Mouse (Mus musculus) liver, embryonic 15.5 days (tissue): Measurements from ENCODE around the gene Gcnt2. TPM values are rescaled to one million over a fixed set of nuclear protein-coding genes. Genes with fewer than 3 reads are reported as not detected.
"Not testable (repeated sequence)": the region's sequence is repeated elsewhere in the genome, so short reads cannot be mapped to it uniquely, and the experiment has no call there.

Experiments
- ATAC-seq: fragments of 200-750 bp; cut with Nextera tagmentation; 2 replicates; pipeline ENCODE4 v1.8.0; 2017; ENCODE audit warnings: moderate number of reproducible peaks, mild to moderate bottlenecking, moderate library complexity; ENCODE audit not compliant: insufficient read depth
- H3K27ac ChIP-seq: fragments of 300-500 bp; sonication (generic); replicated peaks from 2 replicates; pipeline ENCODE4 v1.5.1; 2015; ENCODE audit warnings: mild to moderate bottlenecking, inconsistent platforms
- H3K27me3 ChIP-seq: fragments of 300-500 bp; sonication (generic); 2 replicates; pipeline ENCODE4 v1.6.1; 2015; ENCODE audit warnings: mild to moderate bottlenecking, inconsistent platforms
- H3K36me3 ChIP-seq: fragments of 300-500 bp; sonication (generic); replicated peaks from 2 replicates; pipeline ENCODE4 v1.6.1; 2015; ENCODE audit warnings: moderate library complexity, mild to moderate bottlenecking, inconsistent platforms
- H3K4me1 ChIP-seq: fragments of 300-500 bp; sonication (generic); replicated peaks from 2 replicates; pipeline ENCODE4 v1.6.1; 2015; ENCODE audit warnings: inconsistent platforms
- H3K4me2 ChIP-seq: fragments of 300-500 bp; sonication (generic); 2 replicates; pipeline ENCODE4 v1.6.1; 2015; ENCODE audit warnings: moderate library complexity, mild to moderate bottlenecking, inconsistent platforms
- H3K4me3 ChIP-seq: fragments of 300-500 bp; sonication (generic); replicated peaks from 2 replicates; pipeline ENCODE4 v1.5.1; 2015; ENCODE audit warnings: mild to moderate bottlenecking, inconsistent platforms
- H3K9ac ChIP-seq: fragments of 300-500 bp; sonication (generic); 2 replicates; pipeline ENCODE4 v1.6.1; 2015; ENCODE audit warnings: moderate library complexity, mild to moderate bottlenecking, inconsistent platforms
- H3K9me3 ChIP-seq: fragments of 300-500 bp; sonication (generic); replicated peaks from 2 replicates; pipeline ENCODE4 v1.6.1; 2016; ENCODE audit warnings: inconsistent platforms
- WGBS: fragments of 180-500 bp; shearing (Covaris S2); methylation state at CpG from one replicate; pipeline ENCODE4 v1.1.7; 2015; ENCODE audit warnings: mixed read lengths; ENCODE audit not compliant: insufficient replicate concordance; 5-methylcytosine and 5-hydroxymethylcytosine counted together
- polyA plus RNA-seq: library from polyadenylated mRNA; unstranded; fragments of >200 nt; fragmentation: Nextera tagmentation; extraction: Ambion mirVana; gene quantifications from 2 replicates; pipeline ENCODE4 v1.2.1, GENCODE M21; 2015

Gene Gcnt2
- polyA plus RNA-seq, 1 experiment from 2014 or later: 1.6 TPM

DNA sequence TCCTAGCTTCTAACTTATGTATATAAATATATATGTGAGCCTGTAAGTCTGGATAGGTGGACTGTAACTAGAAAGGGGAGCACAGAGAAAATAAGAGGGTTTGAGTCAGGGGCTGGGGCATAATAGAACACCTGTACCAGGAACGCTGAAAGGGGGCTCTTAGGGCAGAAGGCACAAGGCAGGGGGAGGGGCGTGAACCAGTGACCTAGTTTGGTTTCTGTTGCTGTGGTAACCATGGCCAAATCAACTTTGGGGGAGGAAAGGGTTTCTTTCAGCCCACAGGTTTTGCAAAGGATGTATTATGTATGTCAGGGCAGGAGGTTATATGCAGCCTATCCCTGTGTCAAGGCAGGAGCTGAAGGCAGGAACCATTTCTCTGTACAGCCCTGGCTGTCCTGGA lies 112.3 kb downstream of the Gcnt2 start:
- Histone ChIP-seq H3K27me3 (no peaks in the 10 kb centered on the region), H3K36me3 (no peaks in the 10 kb centered on the region), H3K4me3 (no peak overlapping the region), H3K4me2 (no peak overlapping the region), H3K9me3 (no peaks in the 10 kb centered on the region), H3K9ac (no peak overlapping the region), H3K27ac (no peak overlapping the region), H3K4me1 (peaks cover 6% of the 10 kb centered on the region)
- no peak for ATAC-seq
- WGBS: 65% methylated on average over 2 of the region's 2 CpGs

DNA sequence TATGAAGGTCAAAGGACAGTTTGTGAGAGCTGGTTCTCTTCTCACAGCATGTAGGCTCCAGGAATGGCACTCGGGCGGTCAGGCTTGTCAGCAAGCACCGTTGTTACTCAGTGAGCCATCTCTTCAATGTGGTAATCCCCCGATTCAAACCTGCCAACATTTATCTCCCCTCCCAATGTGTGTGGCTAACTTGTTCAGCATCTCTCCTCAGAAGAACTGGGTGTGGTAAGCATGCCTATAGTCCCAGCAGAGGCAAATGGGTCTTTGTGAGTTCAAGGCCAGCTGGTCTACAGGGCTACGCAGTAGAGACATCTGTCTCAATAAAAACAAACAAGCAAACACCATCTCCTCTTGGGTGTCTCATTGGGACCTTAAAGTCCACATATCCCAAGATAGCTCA lies 113.4 kb downstream of the Gcnt2 start:
- Histone ChIP-seq H3K27ac (no peak overlapping the region), H3K4me1 (peaks cover 8% of the 10 kb centered on the region), H3K4me3 (no peak overlapping the region), H3K27me3 (no peaks in the 10 kb centered on the region), H3K9ac (no peak overlapping the region), H3K4me2 (no peak overlapping the region), H3K36me3 (no peaks in the 10 kb centered on the region), H3K9me3 (no peaks in the 10 kb centered on the region)
- ATAC-seq: no peak
- WGBS: 66% methylated on average over 5 of the region's 5 CpGs

DNA sequence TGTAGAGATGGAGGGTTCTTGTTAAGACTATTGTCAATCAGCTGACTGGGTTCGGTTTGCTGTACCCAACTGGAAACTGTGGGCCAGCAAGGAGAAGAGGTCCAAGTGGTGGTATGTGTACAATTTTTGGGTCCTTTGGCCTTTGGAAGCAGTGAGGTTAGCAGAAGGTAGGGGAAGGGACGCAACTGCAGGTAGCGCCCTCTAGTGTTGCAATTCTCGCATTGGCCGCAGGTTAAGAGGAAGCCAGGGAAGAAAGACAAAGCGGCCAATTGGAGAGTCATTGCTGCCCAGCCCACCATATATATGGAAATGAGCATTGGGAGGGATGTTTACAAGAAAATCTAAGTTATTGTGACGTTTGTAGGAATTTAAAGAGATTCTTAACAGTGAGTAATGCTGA lies 118.1 kb downstream of the Gcnt2 start:
- ATAC-seq: no peak
- H3K36me3 ChIP-seq: no peaks in the 10 kb centered on the region
- no peak overlapping the region for H3K27ac ChIP-seq
- H3K4me3 ChIP-seq: no peak overlapping the region
- H3K27me3 ChIP-seq: no peaks in the 10 kb centered on the region
- H3K4me1 ChIP-seq: 0 out of 2 replicates have a peak, but pooled peaks cover 3% of the 10 kb centered on the region
- no peaks in the 10 kb centered on the region for H3K9me3 ChIP-seq
- no peak overlapping the region for H3K4me2 ChIP-seq
- WGBS: 16% methylated on average over 7 of the region's 7 CpGs
- no peak overlapping the region for H3K9ac ChIP-seq

DNA sequence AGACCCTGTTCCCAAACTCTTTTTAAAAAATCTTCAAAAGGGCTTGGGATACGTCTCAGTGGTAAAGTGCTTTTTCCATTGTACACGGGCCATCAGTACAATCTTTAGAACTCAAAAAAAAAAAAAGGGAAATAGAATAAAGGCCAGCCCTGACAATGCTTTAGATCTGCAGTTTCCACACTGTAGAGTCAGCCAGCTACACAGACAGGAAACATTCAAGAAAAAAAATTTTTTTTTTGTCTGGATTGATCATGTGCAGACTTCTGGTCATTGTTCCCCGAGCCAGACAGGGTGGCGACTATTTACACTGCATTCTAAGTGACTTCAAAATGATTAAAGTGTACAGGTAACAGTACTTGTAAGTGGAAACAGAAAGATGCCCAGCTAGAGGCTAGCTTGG lies 119.1 kb downstream of the Gcnt2 start:
- no peaks in the 10 kb centered on the region for H3K9me3 ChIP-seq

DNA sequence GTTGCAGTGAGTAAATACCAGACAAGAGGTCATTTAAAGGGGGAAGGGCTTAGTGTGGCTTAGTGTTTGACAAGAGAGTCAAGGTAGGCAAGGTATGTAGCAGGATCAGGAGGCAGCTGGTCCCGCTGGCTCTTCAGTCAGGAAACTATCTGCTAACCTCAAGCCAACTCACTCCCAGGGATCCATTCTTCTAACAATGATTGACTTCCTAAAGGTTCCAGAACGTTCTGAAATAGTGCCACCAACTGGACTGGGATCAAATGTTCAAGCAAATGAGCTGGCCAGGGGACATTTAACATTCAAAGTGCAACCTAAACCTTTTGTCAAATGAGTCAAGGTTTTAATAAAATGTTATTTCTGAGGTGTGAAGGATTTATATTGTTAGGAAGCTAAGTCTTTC lies 119.8 kb downstream of the Gcnt2 start:
- Histone ChIP-seq H3K9me3 (no peaks in the 10 kb centered on the region), H3K36me3 (no peaks in the 10 kb centered on the region), H3K4me2 (no peak overlapping the region), H3K4me3 (no peak overlapping the region), H3K27me3 (no peaks in the 10 kb centered on the region), H3K27ac (no peak overlapping the region), H3K4me1 (peaks cover 3% of the 10 kb centered on the region; the same call in 1 of the 2 replicates), H3K9ac (no peak overlapping the region)
- no peak for ATAC-seq
- WGBS: 32% methylated on average over 2 of the region's 2 CpGs

More for the DNA sequence above, 119.1 kb downstream of the Gcnt2 start:
- Histone ChIP-seq H3K36me3 (no peaks in the 10 kb centered on the region), H3K4me2 (no peak overlapping the region), H3K4me3 (no peak overlapping the region), H3K27ac (no peak overlapping the region), H3K27me3 (no peaks in the 10 kb centered on the region), H3K9ac (no peak overlapping the region), H3K4me1 (peaks cover 3% of the 10 kb centered on the region; the same call in 1 of the 2 replicates)
- ATAC-seq: no peak
- WGBS: 32% methylated on average over 4 of the region's 4 CpGs

DNA sequence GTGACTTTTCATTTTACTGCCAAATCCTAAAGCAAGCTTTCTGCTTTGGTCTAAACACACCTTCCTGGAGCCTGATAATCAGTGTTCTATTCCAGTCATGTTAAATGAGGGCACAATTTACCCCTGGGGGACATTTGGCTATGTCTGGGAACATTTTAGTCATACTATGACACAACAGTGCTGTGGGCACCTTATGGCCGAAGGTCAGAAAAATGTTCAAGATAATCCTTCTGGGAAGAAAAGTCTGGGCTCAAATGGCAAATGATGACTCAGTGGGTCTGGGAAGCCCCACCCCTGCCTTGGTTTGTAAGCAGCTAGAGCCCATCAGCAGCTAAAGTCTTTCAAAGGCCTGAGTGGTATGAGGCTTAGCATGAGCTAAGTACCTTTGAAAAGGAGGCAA lies 123.2 kb downstream of the Gcnt2 start:
- Histone ChIP-seq H3K27ac (no peak overlapping the region), H3K9me3 (no peaks in the 10 kb centered on the region), H3K9ac (no peak overlapping the region), H3K4me1 (peaks cover 15% of the 10 kb centered on the region), H3K4me2 (no peak overlapping the region), H3K27me3 (no peaks in the 10 kb centered on the region), H3K4me3 (no peak overlapping the region), H3K36me3 (no peaks in the 10 kb centered on the region)
- 67% methylated on average over 1 of the region's 1 CpGs for WGBS
- no peak for ATAC-seq

DNA sequence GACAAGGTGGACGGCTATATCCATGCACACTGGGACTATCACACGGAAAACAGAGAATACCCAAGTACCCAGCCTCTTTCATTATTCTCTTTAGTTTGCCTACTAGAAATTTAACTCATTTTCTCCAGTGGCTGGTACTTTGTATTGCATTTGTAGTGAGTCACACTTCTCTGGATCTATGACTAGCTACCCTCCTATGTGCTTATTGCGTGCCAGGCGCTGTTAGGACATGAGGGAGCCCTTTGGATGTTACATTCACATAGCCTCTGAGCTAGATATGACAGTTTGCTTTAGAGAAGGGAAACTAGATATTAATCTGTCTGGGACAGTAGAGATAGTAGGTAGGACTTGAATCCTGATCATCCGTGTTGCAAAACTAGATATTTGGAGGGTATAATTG lies 126.5 kb downstream of the Gcnt2 start:
- ATAC-seq: no peak
- H3K27me3 ChIP-seq: no peaks in the 10 kb centered on the region
- no peaks in the 10 kb centered on the region for H3K36me3 ChIP-seq
- H3K9ac ChIP-seq: no peak overlapping the region
- no peak overlapping the region for H3K4me2 ChIP-seq
- H3K27ac ChIP-seq: no peak overlapping the region
- peaks cover 25% of the 10 kb centered on the region for H3K4me1 ChIP-seq
- H3K4me3 ChIP-seq: no peak overlapping the region
- H3K9me3 ChIP-seq: no peaks in the 10 kb centered on the region
- 76% methylated on average over 5 of the region's 5 CpGs for WGBS

DNA sequence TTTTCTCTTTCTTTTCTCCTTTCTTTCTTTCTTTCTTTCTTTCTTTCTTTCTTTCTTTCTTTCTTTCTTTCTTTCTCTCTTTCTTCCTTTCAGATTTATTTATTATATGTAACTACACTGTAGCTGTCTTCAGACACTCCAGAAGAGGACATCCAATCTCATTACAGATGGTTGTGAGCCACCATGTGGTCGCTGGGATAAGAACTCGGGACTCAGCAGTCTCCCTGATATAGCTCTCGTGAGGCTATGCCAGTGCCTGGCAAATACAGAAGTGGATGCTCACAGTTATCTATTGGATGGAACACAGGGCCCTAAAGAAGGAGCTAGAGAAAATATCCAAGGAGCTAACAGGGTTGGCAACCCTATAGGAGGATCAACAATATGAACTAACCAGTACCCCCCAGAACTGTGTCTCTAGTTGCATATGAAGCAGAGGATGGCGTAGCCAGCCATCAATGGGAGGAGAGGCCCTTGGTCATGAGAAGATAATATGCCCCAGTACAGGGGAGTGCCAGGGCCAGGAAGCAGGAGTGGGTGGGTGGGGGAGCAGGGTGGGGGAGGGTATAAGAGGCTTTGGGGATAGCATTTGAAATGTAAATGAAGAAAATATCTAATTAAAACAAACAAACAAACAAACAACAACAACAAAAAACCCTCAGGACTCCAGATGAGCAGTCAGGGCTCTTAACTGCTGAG lies 128.2 kb downstream of the Gcnt2 start:
- H3K27me3 ChIP-seq, H3K9me3 ChIP-seq, H3K4me3 ChIP-seq, H3K36me3 ChIP-seq, H3K9ac ChIP-seq: not testable (repeated sequence)
- Histone ChIP-seq H3K27ac (peak overlapping the region; percentile 29; the same call in 1 of the 2 replicates), H3K4me2 (peak overlapping the region; percentile 5; the same call in 1 of the 2 replicates), H3K4me1 (peaks cover 25% of the 10 kb centered on the region)
- 30% methylated on average over 4 of the region's 4 CpGs for WGBS
- ATAC-seq: peak; percentile 83

DNA sequence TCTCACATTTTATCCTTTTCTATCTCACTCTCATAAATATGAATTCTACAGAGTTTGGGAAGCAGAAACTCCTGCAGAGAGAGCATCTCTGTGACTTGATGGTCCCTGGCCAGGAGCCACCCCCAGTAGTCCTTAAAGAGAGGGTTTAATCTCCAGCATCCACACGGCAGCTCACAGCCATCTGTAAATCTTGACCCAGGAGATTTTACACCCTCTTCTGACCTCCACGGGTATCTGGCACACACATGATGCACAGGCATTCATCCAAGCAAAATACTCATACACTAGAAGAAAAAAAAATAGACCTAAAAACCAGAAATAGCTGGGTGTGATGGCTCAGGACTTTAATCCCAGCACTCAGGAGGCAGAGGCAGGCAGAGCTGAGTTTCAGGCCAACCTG lies 128.9 kb downstream of the Gcnt2 start:
- Histone ChIP-seq H3K9ac (no peak overlapping the region), H3K4me3 (no peak overlapping the region), H3K27ac (peak overlapping the region; percentile 29; the same call in 1 of the 2 replicates), H3K27me3 (no peaks in the 10 kb centered on the region), H3K9me3 (no peaks in the 10 kb centered on the region), H3K4me1 (peaks cover 25% of the 10 kb centered on the region), H3K36me3 (no peaks in the 10 kb centered on the region), H3K4me2 (no peak overlapping the region)
- WGBS: 18% methylated on average over 2 of the region's 2 CpGs
- ATAC-seq: peak; percentile 43; the same call in 1 of the 2 replicates

DNA sequence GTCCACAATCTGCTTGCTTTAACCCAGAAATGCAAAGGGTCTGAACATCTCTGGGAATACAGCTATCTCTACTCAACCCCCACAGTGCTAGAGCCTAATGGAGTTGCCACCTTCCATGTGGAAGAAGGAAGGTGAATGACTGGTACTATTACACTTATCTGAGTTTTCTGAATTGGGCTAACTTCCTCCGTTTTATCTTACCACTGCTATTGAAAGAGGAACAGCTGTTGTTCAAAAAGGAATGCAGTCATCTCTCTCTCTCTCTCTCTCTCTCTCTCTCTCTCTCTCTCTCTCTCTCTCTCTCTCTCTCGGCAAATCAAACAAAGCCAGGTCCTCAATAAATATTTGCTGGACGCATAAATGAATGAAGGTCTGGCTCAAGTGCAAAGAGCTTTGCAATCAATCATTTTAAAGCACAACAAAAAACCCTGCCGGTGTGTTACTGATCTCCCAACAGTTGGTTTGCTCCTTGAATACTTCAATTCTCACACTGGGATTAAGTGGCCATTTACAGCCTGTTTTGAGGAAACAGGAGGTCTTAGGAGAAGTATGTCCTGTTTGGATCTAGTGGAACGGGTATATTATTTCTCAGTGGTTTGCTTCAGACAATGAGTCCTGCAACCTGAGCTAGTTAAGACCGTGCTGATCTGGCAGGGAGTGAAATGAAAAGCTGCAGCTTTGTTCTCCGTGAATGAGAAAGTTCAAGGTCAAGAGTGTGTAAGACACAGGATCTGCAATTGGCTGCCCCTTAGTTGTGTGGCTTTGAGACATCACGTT lies 135.1 kb downstream of the Gcnt2 start:
- no peak for ATAC-seq
- no peak overlapping the region for H3K27ac ChIP-seq
- H3K27me3 ChIP-seq: no peaks in the 10 kb centered on the region
- no peaks in the 10 kb centered on the region for H3K9me3 ChIP-seq
- 17% methylated on average over 8 of the region's 8 CpGs for WGBS
- peaks cover 15% of the 10 kb centered on the region for H3K4me1 ChIP-seq
- no peak overlapping the region for H3K4me3 ChIP-seq
- H3K9ac ChIP-seq: no peak overlapping the region
- peak overlapping the region; percentile 25; the same call in 1 of the 2 replicates for H3K4me2 ChIP-seq
- H3K36me3 ChIP-seq: no peaks in the 10 kb centered on the region

DNA sequence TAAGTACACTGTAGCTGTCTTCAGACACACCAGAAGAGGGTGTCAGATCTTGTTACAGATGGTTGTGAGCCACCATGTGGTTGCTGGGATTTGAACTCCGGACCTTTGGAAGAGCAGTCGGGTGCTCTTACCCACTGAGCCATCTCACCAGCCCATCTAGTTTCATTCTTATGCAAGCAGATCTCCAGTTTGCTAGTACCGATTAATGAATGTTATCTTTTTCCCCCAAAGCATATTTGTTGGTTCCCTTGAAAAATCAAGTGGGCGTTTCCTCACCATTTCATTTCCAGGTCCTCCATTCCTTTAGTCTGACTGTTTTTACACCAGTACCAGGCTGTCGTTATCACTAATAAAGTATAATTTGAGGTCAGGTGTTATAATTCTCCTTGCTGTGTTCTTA lies 139.0 kb downstream of the Gcnt2 start:
- not testable (repeated sequence) for H3K36me3 ChIP-seq, H3K27me3 ChIP-seq, H3K9me3 ChIP-seq, H3K4me3 ChIP-seq, H3K27ac ChIP-seq, ATAC-seq, H3K4me2 ChIP-seq, H3K9ac ChIP-seq
- WGBS: 65% methylated on average over 5 of the region's 5 CpGs
- peaks cover 39% of the 10 kb centered on the region for H3K4me1 ChIP-seq
